Comparison of ENCODE assay signal across 9 mouse cellular contexts in the genomic region with DNA sequence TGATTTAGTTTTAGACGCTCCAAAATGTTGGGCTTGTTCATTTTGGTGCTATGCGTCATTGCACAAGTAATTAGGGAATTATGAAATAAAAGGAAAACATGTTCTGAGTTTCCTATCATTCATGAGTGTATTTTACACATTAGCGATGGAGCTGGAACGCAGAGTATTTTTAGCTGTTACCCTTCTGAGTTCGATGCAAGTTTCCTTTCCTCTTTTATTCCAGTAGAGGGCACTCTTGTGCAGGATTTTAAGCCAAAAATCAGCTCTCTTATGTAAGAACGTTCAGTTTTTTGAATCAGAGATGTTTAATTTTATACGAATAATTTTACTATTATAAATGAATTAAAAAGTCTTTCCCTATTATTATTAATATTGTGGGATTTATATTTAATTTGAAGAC.
A peak's percentile ranks its signal among the peaks of the same experiment; 100 is the strongest.
DNase-seq lines count a peak whose midpoint lies in the region; ATAC-seq and TF ChIP-seq lines count a peak whose summit lies in the region.
"Had no signal": no experiment of that assay in that cellular context is flagged by ENCODE, and none has a peak within 500 bp of the region (broad histone marks: within the 10 kb centered on the region; RNA-seq: fewer than 3 reads in every experiment).

No protein-coding gene starts in this region.

- peak; percentile 19; the same call in 1 of the 2 replicates for TF ChIP-seq CTCF in kidney, adult 2 months (conservative IDR thresholded peaks at IDR 0.05; ENCODE audit: insufficient read depth, insufficient read length, low read depth, low read length)

- WGBS in kidney, adult 2 months, result 11% methylated on average over 7 of the region's 7 CpGs
- 19% methylated on average over 7 of the region's 7 CpGs for WGBS in kidney, embryonic 15.5 days

- H3K4me2 ChIP-seq in kidney, embryonic 15.5 days, result no peak overlapping the region
- H3K4me2 ChIP-seq: embryonic facial prominence, embryonic 13.5 days had no signal

- H3K4me1 ChIP-seq in kidney, adult 2 months (ENCODE audit: control insufficient read depth, insufficient read depth, low read length), result no peaks in the 10 kb centered on the region
- no peaks in the 10 kb centered on the region for H3K4me1 ChIP-seq in kidney, embryonic 15.5 days
- H3K4me1 ChIP-seq: embryonic facial prominence, embryonic 13.5 days had no signal

- peak; percentile 13 for DNase-seq in kidney, adult 2 months
- DNase-seq in 416B (ENCODE audit: low read depth), result peak; percentile 60
- DNase-seq in ES-CJ7 (ENCODE audit: low read depth, low spot score), result peak; percentile 30
- DNase-seq in fibroblast of lung, adult 2 months (ENCODE audit: low read depth), result peak; percentile 16
- DNase-seq in adrenal gland, postnatal 10 days, result no peak
- no peak for DNase-seq in spleen, postnatal 36 days (ENCODE audit: low spot score in 2 of 2)
- no peak for DNase-seq in yolk sac, embryonic 10.5 days (ENCODE audit: low spot score)

- no peak for TF ChIP-seq POLR2A in kidney, adult 2 months (IDR thresholded peaks at IDR 0.05; ENCODE audit: low read depth, low read length)

- no peak overlapping the region for H3K27ac ChIP-seq in kidney, adult 2 months (ENCODE audit: insufficient read depth, low read depth, low read length)
- no peak overlapping the region for H3K27ac ChIP-seq in kidney, embryonic 15.5 days
- H3K27ac ChIP-seq: embryonic facial prominence, embryonic 13.5 days had no signal

- no peak overlapping the region for H3K9ac ChIP-seq in kidney, embryonic 15.5 days
- H3K9ac ChIP-seq: embryonic facial prominence, embryonic 13.5 days had no signal

- no peaks in the 10 kb centered on the region for H3K36me3 ChIP-seq in kidney, adult 2 months (ENCODE audit: control insufficient read depth, insufficient read depth, low read length)
- no peaks in the 10 kb centered on the region for H3K36me3 ChIP-seq in kidney, embryonic 15.5 days
- H3K36me3 ChIP-seq: embryonic facial prominence, embryonic 13.5 days had no signal

- no peaks in the 10 kb centered on the region for H3K27me3 ChIP-seq in kidney, adult 2 months (replicated peaks; ENCODE audit: control insufficient read depth, insufficient read depth, low read length)
- no peaks in the 10 kb centered on the region for H3K27me3 ChIP-seq in kidney, embryonic 15.5 days
- H3K27me3 ChIP-seq: embryonic facial prominence, embryonic 13.5 days had no signal

- no peak for ATAC-seq in kidney, embryonic 15.5 days (replicated peaks; ENCODE audit: low FRiP score)

- no peak overlapping the region for H3K4me3 ChIP-seq in kidney, adult 2 months (ENCODE audit: insufficient read depth, low read depth, low read length)
- H3K4me3 ChIP-seq in kidney, embryonic 15.5 days (replicated peaks), result no peak overlapping the region
- H3K4me3 ChIP-seq: embryonic facial prominence, embryonic 13.5 days had no signal

- H3K9me3 ChIP-seq in kidney, embryonic 15.5 days (replicated peaks), result no peaks in the 10 kb centered on the region
- H3K9me3 ChIP-seq: embryonic facial prominence, embryonic 13.5 days had no signal

Comparison
In these comparisons a context has a peak if more than half of its experiments do, and no peak if none do; other contexts are left out.
1. DNase-seq: peak in kidney, adult 2 months (single experiment), 416B (single experiment), ES-CJ7 (single experiment) and fibroblast of lung, adult 2 months (single experiment); none in adrenal gland, postnatal 10 days (single experiment), spleen, postnatal 36 days (0 of 2) and yolk sac, embryonic 10.5 days (single experiment).